Mouse (Mus musculus) urinary bladder, adult 2 months (tissue): Measurements from ENCODE around the gene Lrch1. TPM values are rescaled to one million over a fixed set of nuclear protein-coding genes. Genes with fewer than 3 reads are reported as not detected.

Experiments
- DNase-seq: peaks from one replicate; pipeline ENCODE4 v3.0.0; 2022; ENCODE audit warnings: low spot score
- polyA plus RNA-seq: library from polyadenylated mRNA; depleted of rRNA; stranded (reverse); fragments of >200 nt; gene quantifications from 2 replicates; pipeline ENCODE4 v1.2.3, GENCODE M21; 2012

Gene Lrch1
- polyA plus RNA-seq, 1 experiment: 23.0 TPM

- no peak for DNase-seq
Measured at GRCm38 (mm10) chr14:74893085-74893648, 54.5 kb downstream of the Lrch1 start.

- DNase-seq: no peak
Measured at GRCm38 (mm10) chr14:74889304-74889703, 58.4 kb downstream of the Lrch1 start.

- DNase-seq: no peak
Measured at GRCm38 (mm10) chr14:74888103-74888502, 59.6 kb downstream of the Lrch1 start.

GRCm38 (mm10) chr14:74886453-74886852, 61.2 kb downstream of the Lrch1 start:
- no peak for DNase-seq

- DNase-seq: no peak
Measured at GRCm38 (mm10) chr14:74884920-74885319, 62.8 kb downstream of the Lrch1 start.

- no peak for DNase-seq
Measured at GRCm38 (mm10) chr14:74884024-74884680, 63.5 kb downstream of the Lrch1 start.

GRCm38 (mm10) chr14:74883204-74883603, 64.5 kb downstream of the Lrch1 start:
- no peak for DNase-seq

GRCm38 (mm10) chr14:74882754-74883153, 64.9 kb downstream of the Lrch1 start:
- no peak for DNase-seq

GRCm38 (mm10) chr14:74880868-74881267, 66.8 kb downstream of the Lrch1 start:
- DNase-seq: no peak

- no peak for DNase-seq
Measured at GRCm38 (mm10) chr14:74879480-74879879, 68.2 kb downstream of the Lrch1 start.

- no peak for DNase-seq
Measured at GRCm38 (mm10) chr14:74877287-74877686, 70.4 kb downstream of the Lrch1 start.

- DNase-seq: no peak
Measured at GRCm38 (mm10) chr14:74871220-74871619, 76.5 kb downstream of the Lrch1 start.

GRCm38 (mm10) chr14:74868902-74869230, 78.8 kb downstream of the Lrch1 start:
- DNase-seq: no peak

GRCm38 (mm10) chr14:74868188-74868901, 79.3 kb downstream of the Lrch1 start:
- DNase-seq: no peak

GRCm38 (mm10) chr14:74867076-74868042, 80.3 kb downstream of the Lrch1 start:
- DNase-seq: no peak

GRCm38 (mm10) chr14:74865738-74866137, 81.9 kb downstream of the Lrch1 start:
- DNase-seq: no peak

- no peak for DNase-seq
Measured at GRCm38 (mm10) chr14:74864805-74865483, 82.7 kb downstream of the Lrch1 start.

GRCm38 (mm10) chr14:74861456-74861855, 86.2 kb downstream of the Lrch1 start:
- no peak for DNase-seq

- no peak for DNase-seq
Measured at GRCm38 (mm10) chr14:74859154-74859553, 88.5 kb downstream of the Lrch1 start.

GRCm38 (mm10) chr14:74855429-74855828, 92.2 kb downstream of the Lrch1 start:
- no peak for DNase-seq

- DNase-seq: no peak
Measured at GRCm38 (mm10) chr14:74853759-74854100, 93.9 kb downstream of the Lrch1 start.
